Mouse (Mus musculus): Measurements from ENCODE around the gene Bok. TPM values are rescaled to one million over a fixed set of nuclear protein-coding genes. Genes with fewer than 3 reads are reported as not detected.

The Bok gene
- 156 and 164 TPM in 2 replicates for polyA plus RNA-seq (2021; fragmentation: Nextera tagmentation)
- long read RNA-seq, experiment 1, transcript Bok-201 (5 exons, 1,468 nt): major isoform, 252 of 291 reads
- long read RNA-seq, experiment 1, partial matches to known transcripts: 28 of 291 reads
- long read RNA-seq, experiment 1, other reads (novel, unspliced or antisense): 10 of 291 reads
- long read RNA-seq, experiment 2, transcript Bok-201 (5 exons, 1,468 nt): major isoform, 457 of 503 reads
- long read RNA-seq, experiment 2, partial matches to known transcripts: 32 of 503 reads
- long read RNA-seq, experiment 2, other reads (novel, unspliced or antisense): 13 of 503 reads

DNA sequence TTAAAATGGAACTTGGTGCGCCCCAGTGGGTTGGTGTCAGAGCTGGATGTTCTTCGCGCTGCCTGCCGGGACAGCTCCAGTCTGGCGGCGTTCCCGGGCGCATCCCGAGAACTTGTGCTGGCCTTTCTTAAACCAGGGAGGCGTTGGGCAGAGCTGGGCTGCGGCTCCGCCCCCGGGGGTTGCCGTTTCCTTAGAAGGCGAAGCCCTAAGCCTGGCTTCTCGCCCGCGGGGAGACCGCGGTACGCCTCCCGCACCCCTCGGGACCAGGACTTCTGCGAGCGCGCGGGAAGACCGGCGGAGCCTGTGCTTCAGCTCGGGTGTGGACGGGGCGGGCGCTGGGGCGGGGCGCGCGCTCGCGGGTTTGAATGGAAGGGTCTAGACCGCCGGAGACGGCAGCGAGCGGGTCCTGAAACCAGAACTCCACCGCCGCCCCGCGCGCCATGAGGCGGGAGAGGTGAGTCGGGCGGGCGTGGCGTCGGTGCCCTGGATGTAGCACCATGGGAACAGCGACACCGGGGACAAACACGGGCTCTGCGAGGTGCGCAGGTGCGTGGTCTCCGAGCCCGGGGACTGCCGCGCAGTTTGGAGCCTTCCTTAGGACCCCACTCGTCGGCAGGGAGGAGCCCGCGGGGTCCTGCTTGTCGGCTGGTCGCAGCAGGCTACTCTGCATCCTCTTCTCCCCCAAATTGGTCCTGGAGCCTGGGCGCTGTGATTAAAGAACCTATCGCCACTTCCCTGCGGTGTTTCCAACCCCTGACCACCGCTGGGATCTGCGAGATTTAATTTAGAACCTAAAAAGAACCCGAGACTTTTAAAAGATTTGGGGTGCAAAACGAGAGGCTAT, at the start of gene Bok:
Gene Bok, plus strand, starts transcription at position 260 of the 844 bp plus-strand sequence.

DNA sequence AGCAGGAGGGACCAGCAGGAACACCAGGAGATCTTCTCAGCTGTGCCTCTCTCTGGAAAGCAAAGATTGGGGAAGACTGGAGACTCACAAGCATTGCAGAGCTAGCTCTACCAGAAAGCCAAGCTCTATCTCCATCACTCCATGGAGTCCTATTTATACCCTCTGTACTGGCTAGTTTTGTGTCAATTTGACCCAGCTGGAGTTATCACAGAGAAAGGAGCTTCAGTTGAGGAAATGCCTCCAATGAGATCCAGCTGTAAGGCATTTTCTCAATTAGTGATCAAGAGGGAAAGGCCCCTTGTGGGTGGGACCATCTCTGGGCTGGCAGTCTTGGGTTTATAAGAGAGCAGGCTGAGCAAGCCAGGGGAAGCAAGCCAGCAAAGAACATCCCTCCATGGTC, 26.9 kb upstream of the Bok start, which contains the start of gene Stk25:
Gene Stk25, minus strand, starts transcription at position 101 of the 400 bp plus-strand sequence.

Other genes starting within 250 kb of the Bok start
- 47.0 and 61.6 TPM in 2 replicates for gene Hdlbp, start 206.8 kb upstream of the Bok start, polyA plus RNA-seq (2021; fragmentation: Nextera tagmentation)
- gene Farp2, start 173.6 kb upstream of the Bok start, polyA plus RNA-seq (2021; fragmentation: Nextera tagmentation): 4.0 and 4.5 TPM in 2 replicates
- gene Stk25, start 27.0 kb upstream of the Bok start, polyA plus RNA-seq (2021; fragmentation: Nextera tagmentation): 263 and 281 TPM in 2 replicates
- 33.9 and 38.5 TPM in 2 replicates for gene Atg4b, start 65.8 kb downstream of the Bok start, polyA plus RNA-seq (2021; fragmentation: Nextera tagmentation)
- 13.1 and 14.7 TPM in 2 replicates for gene Thap4, start 69.2 kb downstream of the Bok start, polyA plus RNA-seq (2021; fragmentation: Nextera tagmentation)
- 71.1 and 72.6 TPM in 2 replicates for gene Dtymk, start 116.3 kb downstream of the Bok start, polyA plus RNA-seq (2021; fragmentation: Nextera tagmentation)
- 5.9 and 7.3 TPM in 2 replicates for gene Ing5, start 118.3 kb downstream of the Bok start, polyA plus RNA-seq (2021; fragmentation: Nextera tagmentation)
- gene D2hgdh, start 139.2 kb downstream of the Bok start, polyA plus RNA-seq (2021; fragmentation: Nextera tagmentation): 8.4 and 8.5 TPM in 2 replicates
- 0.09 TPM in 1 of 2 replicates, not detected in the other for gene Gal3st2, start 175.6 kb downstream of the Bok start, polyA plus RNA-seq (2021; fragmentation: Nextera tagmentation)
- gene Gal3st2b, start 232.7 kb downstream of the Bok start, polyA plus RNA-seq (2021; fragmentation: Nextera tagmentation): 0.08 TPM in 1 of 2 replicates, not detected in the other

Measured in layer of hippocampus, adult 6 months (tissue).